Mouse (Mus musculus) MEL (cell line): ENCODE measurements around the gene Numa1.

ENCODE experiments used
- CHD2 ChIP-seq: IDR thresholded peaks from 2 replicates; pipeline ENCODE4 v1.6.1; 2011; ENCODE audit warnings: low read length, improper control_type of control experiment
- CTCF ChIP-seq, 3 experiments: IDR thresholded peaks in 2 of 3; conservative IDR thresholded peaks in 1 of 3; 2 replicates each; pipeline ENCODE4 v1.5.1; 2011 to 2012; ENCODE audit warnings: low read length in 3 of 3, low read depth in 2 of 3, mild to moderate bottlenecking in 2 of 3, improper control_type of control experiment in 1 of 3, inconsistent platforms in 1 of 3, mixed read lengths in 1 of 3, moderate library complexity in 1 of 3; ENCODE audit not compliant: control insufficient read depth in 1 of 3, insufficient read depth in 1 of 3, poor library complexity in 1 of 3, severe bottlenecking in 1 of 3
- ELF1 ChIP-seq: IDR thresholded peaks from 2 replicates; pipeline ENCODE4 v1.6.1; 2014; ENCODE audit warnings: low read depth, mild to moderate bottlenecking, inconsistent platforms, low read length, improper control_type of control experiment, moderate library complexity
- EP300 ChIP-seq, 2 experiments: IDR thresholded peaks; 2 replicates each; pipeline ENCODE4 v1.6.1; 2011; ENCODE audit warnings: improper control_type of control experiment in 2 of 2, low read length in 2 of 2, low read depth in 1 of 2, mild to moderate bottlenecking in 1 of 2
- GATA1 ChIP-seq: IDR thresholded peaks from 2 replicates; pipeline ENCODE4 v1.6.1; 2011; ENCODE audit warnings: low read depth, low read length, improper control_type of control experiment
- MEF2A ChIP-seq: IDR thresholded peaks from 2 replicates; pipeline ENCODE4 v1.6.1; 2014; ENCODE audit warnings: low read depth, mild to moderate bottlenecking, inconsistent platforms, low read length, improper control_type of control experiment; ENCODE audit not compliant: poor library complexity, insufficient replicate concordance, severe bottlenecking; ENCODE audit errors: extremely low read depth
- NRF1 ChIP-seq: IDR thresholded peaks from 2 replicates; pipeline ENCODE4 v1.6.1; 2014; ENCODE audit warnings: low read depth, mild to moderate bottlenecking, inconsistent platforms, low read length, improper control_type of control experiment, moderate library complexity; ENCODE audit not compliant: poor library complexity, insufficient read depth, severe bottlenecking
- POLR2A ChIP-seq, 2 experiments: IDR thresholded peaks; 2 replicates each; pipeline ENCODE4 v1.6.1; 2011 to 2012; ENCODE audit warnings: low read length in 2 of 2, mild to moderate bottlenecking in 2 of 2, control low read depth in 1 of 2, improper control_type of control experiment in 1 of 2, low read depth in 1 of 2, moderate library complexity in 1 of 2; ENCODE audit not compliant: control insufficient read depth in 1 of 2, insufficient read depth in 1 of 2, poor library complexity in 1 of 2
- TAL1 ChIP-seq: IDR thresholded peaks from 2 replicates; pipeline ENCODE4 v1.6.1; 2012; ENCODE audit warnings: mild to moderate bottlenecking, inconsistent platforms, low read length, moderate library complexity, mixed read lengths

DNA sequence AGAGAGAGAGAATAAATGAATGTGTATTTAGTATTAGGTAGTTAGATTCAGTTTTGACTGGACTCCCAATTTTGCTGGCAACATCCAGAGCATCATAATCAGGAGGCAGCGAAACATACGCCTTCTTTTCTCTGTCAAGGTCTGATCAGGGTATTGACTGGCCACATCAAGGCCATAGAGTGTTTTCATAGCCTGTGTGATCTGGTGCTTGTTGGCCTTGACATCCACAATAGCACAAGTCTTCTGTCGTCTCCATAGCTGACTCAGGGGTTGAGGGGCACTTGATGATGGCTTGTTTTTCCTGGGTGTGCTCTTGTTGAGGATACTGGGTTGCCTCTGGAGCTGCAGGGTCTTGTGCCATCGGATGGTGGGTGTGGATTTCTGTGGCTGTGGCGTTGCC, 23.0 kb downstream of the Numa1 start:
- TF ChIP-seq CHD2 (no peak), ELF1 (no peak), POLR2A (IDR thresholded peaks at IDR 0.05; ENCODE audit: control insufficient read depth in 1 of 2, insufficient read depth in 1 of 2, low read depth in 1 of 2, low read length in 2 of 2, poor library complexity in 1 of 2) (no peak), CTCF (IDR thresholded peaks at IDR 0.05 in 2 of 3, conservative IDR thresholded peaks at IDR 0.05 in 1 of 3; ENCODE audit: control insufficient read depth in 1 of 3, insufficient read depth in 1 of 3, low read depth in 2 of 3, low read length in 3 of 3, poor library complexity in 1 of 3, severe bottlenecking in 1 of 3) (no peak), MEF2A (no peak), GATA1 (no peak), TAL1 (no peak), EP300 (IDR thresholded peaks at IDR 0.05; ENCODE audit: low read depth in 1 of 2, low read length in 2 of 2) (no peak), NRF1 (no peak)
